Mouse (Mus musculus) layer of hippocampus, adult 18-20 months (tissue): ENCODE measurements at regions not wholly inside any gene's neighbourhood (a gene's known extent, or its start where the extent isn't known, plus 50 kb on each side); places are given as distances from the start of the nearest gene placed in this dataset.

Source experiments
- DNase-seq, 2 experiments: peaks; one replicate each; pipeline ENCODE4 v3.0.0; 2022; ENCODE audit warnings: low spot score in 2 of 2

- DNase-seq, result no peak
These were observed 154.0 kb downstream of the Qrsl1 start for GRCm38 (mm10) chr10:43747541-43747940.

GRCm38 (mm10) chr10:43748300-43748699 lies 153.2 kb downstream of the Qrsl1 start:
- DNase-seq, result no peak

- DNase-seq, result no peak
These were observed 151.9 kb downstream of the Qrsl1 start for GRCm38 (mm10) chr10:43749496-43750110.

GRCm38 (mm10) chr10:43750401-43750800 lies 151.1 kb downstream of the Qrsl1 start:
- no peak for DNase-seq

- DNase-seq, result no peak
These were observed 150.7 kb downstream of the Qrsl1 start for GRCm38 (mm10) chr10:43750854-43751253.

GRCm38 (mm10) chr10:43751881-43752675 lies 149.5 kb downstream of the Qrsl1 start:
- DNase-seq, result peak in 1 of 2 experiments; percentile 29

GRCm38 (mm10) chr10:43756881-43757565 lies 144.5 kb downstream of the Qrsl1 start:
- no peak for DNase-seq

GRCm38 (mm10) chr10:43758124-43759025 lies 143.2 kb downstream of the Qrsl1 start:
- no peak for DNase-seq

- DNase-seq, result peak in 1 of 2 experiments; percentile 27
These were observed 142.2 kb downstream of the Qrsl1 start for GRCm38 (mm10) chr10:43759186-43759905.

- DNase-seq, result no peak
These were observed 141.7 kb downstream of the Qrsl1 start for GRCm38 (mm10) chr10:43759906-43760281.

GRCm38 (mm10) chr10:43761979-43762570 lies 139.5 kb downstream of the Qrsl1 start:
- DNase-seq, result no peak

GRCm38 (mm10) chr10:43764581-43764980 lies 137.0 kb downstream of the Qrsl1 start:
- DNase-seq, result no peak

GRCm38 (mm10) chr10:43765275-43765674 lies 136.3 kb downstream of the Qrsl1 start:
- no peak for DNase-seq

GRCm38 (mm10) chr10:43765829-43766486 lies 135.6 kb downstream of the Qrsl1 start:
- no peak for DNase-seq

- DNase-seq, result no peak
These were observed 133.4 kb downstream of the Qrsl1 start for GRCm38 (mm10) chr10:43767961-43768726.

- no peak for DNase-seq
These were observed 132.5 kb downstream of the Qrsl1 start for GRCm38 (mm10) chr10:43769026-43769425.

- DNase-seq, result no peak
These were observed 125.7 kb downstream of the Qrsl1 start for GRCm38 (mm10) chr10:43775807-43776206.
